Mouse (Mus musculus) forebrain, embryonic 14.5 days (tissue): ENCODE results near the gene Slc25a48. TPM values are rescaled to one million over a fixed set of nuclear protein-coding genes. Genes with fewer than 3 reads are reported as not detected.
A peak's percentile ranks its signal among the peaks of the same experiment; 100 is the strongest.

Experiments used
- ATAC-seq: fragments of 200-750 bp; cut with Nextera tagmentation; 2 replicates; pipeline ENCODE4 v1.8.0; 2017; ENCODE audit warnings: mild to moderate bottlenecking, moderate library complexity
- DNase-seq: peaks from one replicate; pipeline ENCODE4 v3.0.0-alpha.2; 2015; ENCODE audit warnings: low spot score
- H3K27ac ChIP-seq: fragments of 300-500 bp; sonication (generic); 2 replicates; pipeline ENCODE4 v1.5.1; 2014; ENCODE audit warnings: low read depth, mild to moderate bottlenecking, control low read depth, low read length, moderate library complexity
- H3K27me3 ChIP-seq: fragments of 300-500 bp; sonication (generic); replicated peaks from 2 replicates; pipeline ENCODE4 v1.6.1; 2014; ENCODE audit warnings: low read length, control low read depth, mixed read lengths; ENCODE audit not compliant: control insufficient read depth, insufficient read depth
- H3K36me3 ChIP-seq: fragments of 300-500 bp; sonication (generic); 2 replicates; pipeline ENCODE4 v1.6.1; 2014; ENCODE audit warnings: low read length, control low read depth; ENCODE audit not compliant: control insufficient read depth, insufficient read depth
- H3K4me1 ChIP-seq: fragments of 300-500 bp; sonication (generic); 2 replicates; pipeline ENCODE4 v1.6.1; 2014; ENCODE audit warnings: antibody characterized with exemption, low read length, control low read depth; ENCODE audit not compliant: control insufficient read depth, insufficient read depth
- H3K4me2 ChIP-seq: fragments of 300-500 bp; sonication (generic); 2 replicates; pipeline ENCODE4 v1.6.1; 2014; ENCODE audit warnings: mild to moderate bottlenecking, control low read depth, low read length
- H3K4me3 ChIP-seq: fragments of 300-500 bp; sonication (generic); 2 replicates; pipeline ENCODE4 v1.5.1; 2014; ENCODE audit warnings: low read depth, low read length, control low read depth
- H3K9ac ChIP-seq: fragments of 300-500 bp; sonication (generic); 2 replicates; pipeline ENCODE4 v1.6.1; 2014; ENCODE audit warnings: mild to moderate bottlenecking, low read length, control low read depth, moderate library complexity
- H3K9me3 ChIP-seq: fragments of 300-500 bp; sonication (generic); replicated peaks from 2 replicates; pipeline ENCODE4 v1.6.1; 2016; ENCODE audit warnings: low read length, control low read depth, mixed read lengths; ENCODE audit not compliant: control insufficient read depth
- whole genome bisulfite sequencing: fragments of 180-500 bp; shearing (Covaris S2); extraction: QIAGEN DNeasy Blood & Tissue Kit; methylation state at CpG from one replicate; pipeline ENCODE4 v1.1.7; 2014; 5-methylcytosine and 5-hydroxymethylcytosine counted together
- polyA plus RNA-seq: library from polyadenylated mRNA; unstranded; fragments of >200 nt; fragmentation: Nextera tagmentation; extraction: Ambion mirVana; gene quantifications from 2 replicates; pipeline ENCODE4 v1.2.1, GENCODE M21; 2014

Gene Slc25a48
- polyA plus RNA-seq, 1 experiment from 2014 or later = 0.06 TPM

DNA sequence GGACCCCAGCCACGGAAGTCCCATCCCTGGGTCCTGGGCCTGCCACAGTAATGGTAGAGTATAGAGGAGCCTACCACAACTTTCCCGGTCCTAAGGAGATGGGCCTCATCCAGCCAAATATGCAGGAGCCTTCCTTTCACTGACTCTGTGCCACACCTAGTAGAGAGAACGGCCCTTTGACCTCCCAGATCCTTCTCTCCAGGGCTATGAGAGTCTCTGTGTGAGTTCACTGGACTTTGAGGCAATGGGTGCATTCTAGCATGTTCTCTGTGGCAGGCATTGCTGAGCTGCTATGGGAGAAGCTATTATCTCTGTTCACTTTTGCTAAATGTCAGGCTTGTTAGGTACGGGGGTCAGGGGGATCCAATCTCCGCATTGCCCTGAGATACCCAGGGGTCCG is 25.6 kb downstream of the Slc25a48 start:
- Histone ChIP-seq H3K27me3 (no peaks in the 10 kb centered on the region), H3K4me1 (no peaks in the 10 kb centered on the region), H3K4me2 (no peak overlapping the region), H3K9ac (no peak overlapping the region), H3K4me3 (no peak overlapping the region), H3K9me3 (no peaks in the 10 kb centered on the region), H3K27ac (no peak overlapping the region), H3K36me3 (no peaks in the 10 kb centered on the region)
- 82% methylated on average over 6 of the region's 6 CpGs for WGBS
- DNase-seq = no peak
- no peak for ATAC-seq

DNA sequence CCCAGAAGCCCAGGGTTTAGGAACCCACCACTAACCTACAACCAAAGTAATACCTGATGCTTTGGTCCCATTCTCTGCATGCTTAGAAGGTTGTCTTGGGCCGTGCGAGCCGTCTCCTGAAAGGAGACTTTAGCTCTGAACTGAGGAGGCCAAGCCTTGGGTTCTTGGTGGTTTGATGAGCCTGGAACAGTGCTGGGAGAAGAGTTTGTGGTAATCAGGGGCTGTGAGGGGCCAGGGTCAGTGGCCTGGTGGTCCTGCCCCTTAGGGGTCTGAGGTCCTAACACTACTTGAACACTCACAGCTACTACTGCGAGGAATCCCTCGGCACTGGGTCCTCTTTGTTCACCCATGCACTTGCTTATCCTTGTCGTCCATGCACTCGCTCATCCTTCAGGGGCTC is 29.6 kb downstream of the Slc25a48 start:
- Histone ChIP-seq H3K27me3 (no peaks in the 10 kb centered on the region), H3K9me3 (no peaks in the 10 kb centered on the region), H3K4me2 (no peak overlapping the region), H3K9ac (no peak overlapping the region), H3K36me3 (no peaks in the 10 kb centered on the region), H3K27ac (no peak overlapping the region), H3K4me1 (no peaks in the 10 kb centered on the region), H3K4me3 (no peak overlapping the region)
- WGBS = 95% methylated on average over 7 of the region's 7 CpGs
- DNase-seq = no peak
- ATAC-seq = no peak

DNA sequence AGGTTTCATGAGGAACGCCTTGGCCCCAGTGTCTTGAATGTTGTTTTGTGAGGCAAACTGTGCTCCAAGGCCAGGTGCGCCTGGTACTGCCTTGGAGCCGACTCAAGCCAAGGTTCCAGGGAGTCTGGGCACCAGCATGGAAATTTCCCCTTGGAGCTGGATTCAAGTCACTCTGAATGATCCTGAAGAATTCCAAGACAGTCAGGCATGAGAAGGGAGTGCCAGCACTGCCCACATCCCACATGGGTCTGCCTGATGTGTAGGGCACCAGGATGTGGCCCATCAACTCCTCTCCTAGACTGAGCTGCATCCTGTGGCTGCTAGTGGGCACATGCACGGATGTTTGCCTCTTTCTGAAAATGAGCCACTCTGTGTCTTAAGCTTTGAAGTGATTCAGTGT is 30.4 kb downstream of the Slc25a48 start:
- ATAC-seq (no peak), DNase-seq (no peak)
- H3K4me3 ChIP-seq = no peak overlapping the region
- no peaks in the 10 kb centered on the region for H3K4me1 ChIP-seq
- WGBS = 96% methylated on average over 4 of the region's 4 CpGs
- no peaks in the 10 kb centered on the region for H3K36me3 ChIP-seq
- no peak overlapping the region for H3K9ac ChIP-seq
- H3K27ac ChIP-seq = no peak overlapping the region
- H3K9me3 ChIP-seq = no peaks in the 10 kb centered on the region
- H3K4me2 ChIP-seq = no peak overlapping the region
- H3K27me3 ChIP-seq = no peaks in the 10 kb centered on the region

DNA sequence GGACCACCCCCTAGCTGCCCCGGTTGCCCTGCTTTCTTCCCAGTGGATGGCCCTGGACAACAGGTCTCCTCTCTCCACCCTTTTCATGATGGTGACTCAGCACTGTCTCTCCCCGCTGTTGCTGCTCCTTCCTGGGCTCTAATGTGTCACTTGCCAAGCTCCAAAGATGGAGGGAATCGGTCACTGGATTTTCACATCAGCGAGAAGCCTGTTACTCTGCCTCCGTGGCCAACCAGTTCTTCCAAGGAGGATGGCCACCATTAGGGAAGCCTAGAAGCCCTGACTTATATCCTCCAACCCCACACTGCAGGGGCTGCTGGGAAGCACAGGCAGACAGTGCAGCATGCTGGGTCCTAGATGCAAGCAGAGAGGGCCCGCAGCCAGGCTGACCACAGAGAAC is 33.1 kb downstream of the Slc25a48 start:
- Histone ChIP-seq H3K36me3 (no peaks in the 10 kb centered on the region), H3K27me3 (no peaks in the 10 kb centered on the region), H3K4me3 (no peak overlapping the region), H3K4me1 (no peaks in the 10 kb centered on the region), H3K4me2 (no peak overlapping the region), H3K27ac (no peak overlapping the region), H3K9ac (no peak overlapping the region), H3K9me3 (no peaks in the 10 kb centered on the region)
- WGBS = 87% methylated on average over 6 of the region's 6 CpGs
- ATAC-seq (no peak), DNase-seq (no peak)

DNA sequence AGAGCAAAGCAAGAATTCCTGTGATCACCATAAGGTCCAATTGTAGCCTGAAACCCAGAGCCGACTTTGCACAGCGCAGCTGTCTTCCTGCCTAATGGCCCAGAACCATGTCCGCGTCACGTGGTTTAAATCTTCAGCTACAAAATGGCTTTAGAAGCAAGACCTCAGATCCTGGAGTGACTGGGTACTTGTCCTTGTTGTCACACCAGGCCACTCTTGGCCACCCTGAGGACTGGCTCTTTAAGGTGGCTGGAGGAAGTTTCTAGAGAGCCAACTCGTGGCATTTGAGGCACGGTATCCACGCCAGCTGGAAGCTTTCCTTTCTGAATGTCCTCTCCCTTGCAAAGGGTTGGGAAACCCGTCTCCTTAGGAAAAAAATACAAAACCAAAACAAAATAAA is 33.8 kb downstream of the Slc25a48 start:
- Histone ChIP-seq H3K4me1 (no peaks in the 10 kb centered on the region), H3K27ac (no peak overlapping the region), H3K4me3 (no peak overlapping the region), H3K9ac (no peak overlapping the region), H3K4me2 (no peak overlapping the region), H3K9me3 (no peaks in the 10 kb centered on the region), H3K27me3 (no peaks in the 10 kb centered on the region), H3K36me3 (no peaks in the 10 kb centered on the region)
- WGBS = 79% methylated on average over 9 of the region's 9 CpGs
- DNase-seq (no peak), ATAC-seq (no peak)

DNA sequence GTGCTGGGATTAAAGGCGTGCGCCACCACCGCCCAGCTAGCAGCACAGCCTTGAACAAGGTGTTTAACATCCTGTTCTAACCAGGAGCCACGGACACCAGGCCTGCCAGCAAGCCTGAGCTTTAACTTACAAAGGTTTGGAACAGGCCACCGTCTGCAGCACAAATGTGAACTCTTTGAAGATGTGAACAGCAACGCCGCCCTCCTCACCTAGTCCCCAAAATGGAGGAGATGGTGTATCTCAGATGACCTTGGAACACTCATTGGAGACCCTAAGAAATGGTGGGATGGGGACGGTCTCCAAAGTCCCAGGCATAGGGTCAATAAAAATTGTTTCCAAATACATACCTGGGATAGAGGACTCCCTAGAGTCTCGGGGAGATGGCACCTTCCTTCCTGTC is 34.5 kb downstream of the Slc25a48 start:
- DNase-seq (no peak), ATAC-seq (no peak)
- no peaks in the 10 kb centered on the region for H3K36me3 ChIP-seq
- H3K27ac ChIP-seq = no peak overlapping the region
- H3K4me1 ChIP-seq = no peaks in the 10 kb centered on the region
- no peaks in the 10 kb centered on the region for H3K9me3 ChIP-seq
- no peak overlapping the region for H3K9ac ChIP-seq
- H3K4me3 ChIP-seq = no peak overlapping the region
- WGBS = 92% methylated on average over 9 of the region's 9 CpGs
- H3K4me2 ChIP-seq = no peak overlapping the region
- H3K27me3 ChIP-seq = no peaks in the 10 kb centered on the region

DNA sequence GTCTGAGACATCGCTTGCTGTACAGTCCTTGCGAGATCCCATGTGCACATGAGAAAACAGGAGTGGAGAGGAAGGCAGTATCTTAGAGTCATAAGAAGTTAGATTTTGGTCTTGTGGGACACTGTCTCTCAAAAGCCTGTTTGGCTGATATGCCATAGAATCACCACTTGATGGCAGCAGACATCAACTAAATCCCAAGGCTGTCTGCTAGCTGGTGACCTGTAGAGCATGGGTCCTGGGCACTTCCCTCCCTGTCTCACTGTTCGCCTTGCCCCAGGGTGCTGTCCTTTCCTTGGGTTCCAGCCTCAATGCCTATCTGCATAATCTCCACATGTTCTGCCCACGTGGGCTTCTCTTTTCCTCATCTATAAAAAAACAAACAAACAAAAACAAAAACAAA is 37.2 kb downstream of the Slc25a48 start:
- Histone ChIP-seq H3K9me3 (no peaks in the 10 kb centered on the region), H3K4me1 (no peaks in the 10 kb centered on the region), H3K27me3 (no peaks in the 10 kb centered on the region), H3K4me3 (no peak overlapping the region), H3K4me2 (no peak overlapping the region), H3K36me3 (no peaks in the 10 kb centered on the region), H3K27ac (no peak overlapping the region), H3K9ac (no peak overlapping the region)
- 0 out of 2 replicates have a peak, but pooled peaks have one; percentile 46 for ATAC-seq
- peak; percentile 81 for DNase-seq
- WGBS = 29% methylated on average over 4 of the region's 4 CpGs

DNA sequence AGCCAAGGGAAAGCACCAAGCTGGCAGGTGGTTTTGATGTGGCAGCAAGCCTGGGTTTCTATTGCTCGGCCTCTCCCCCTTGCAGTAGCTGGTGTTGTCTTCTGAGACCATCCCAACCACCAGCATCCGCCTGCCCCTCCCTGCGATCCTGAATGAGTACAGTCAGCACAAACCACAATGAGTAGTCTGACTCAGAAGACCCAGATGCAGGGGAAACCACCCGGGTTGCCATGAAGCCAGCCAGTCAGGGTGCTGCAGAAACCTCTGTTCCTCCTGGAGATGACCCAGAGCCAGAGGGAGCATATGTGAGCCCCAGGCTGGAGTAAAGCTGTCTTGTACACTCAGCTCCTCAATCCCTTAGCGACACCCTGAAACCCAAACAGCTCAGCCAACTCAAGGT is 38.6 kb downstream of the Slc25a48 start:
- 88% methylated on average over 5 of the region's 5 CpGs for WGBS
- no peak overlapping the region for H3K4me2 ChIP-seq
- no peaks in the 10 kb centered on the region for H3K27me3 ChIP-seq
- H3K4me1 ChIP-seq = no peaks in the 10 kb centered on the region
- no peak overlapping the region for H3K4me3 ChIP-seq
- no peak for DNase-seq
- H3K9me3 ChIP-seq = no peaks in the 10 kb centered on the region
- H3K9ac ChIP-seq = no peak overlapping the region
- ATAC-seq = no peak
- H3K36me3 ChIP-seq = no peaks in the 10 kb centered on the region
- no peak overlapping the region for H3K27ac ChIP-seq

DNA sequence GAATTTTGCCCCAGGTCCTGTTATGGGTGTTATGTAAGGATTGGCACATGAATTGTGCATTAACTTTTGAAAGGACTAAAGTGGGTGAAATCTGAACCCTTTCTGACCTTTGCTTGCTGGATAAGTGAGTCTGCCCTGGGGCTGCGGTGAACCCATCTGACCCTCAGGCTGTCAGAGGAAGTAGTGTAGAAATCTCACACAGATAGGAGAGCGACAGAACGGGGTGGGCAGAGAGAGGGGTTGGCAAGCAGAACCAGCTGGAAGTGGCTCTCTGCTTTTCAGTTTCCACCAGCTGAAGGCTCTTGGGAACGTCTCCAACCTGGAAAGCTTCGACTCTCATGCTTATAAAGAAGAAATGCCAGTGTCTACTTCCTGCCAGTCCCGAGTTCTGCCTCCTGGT is 39.1 kb downstream of the Slc25a48 start:
- WGBS = 63% methylated on average over 6 of the region's 6 CpGs
- no peak overlapping the region for H3K9ac ChIP-seq
- no peaks in the 10 kb centered on the region for H3K36me3 ChIP-seq
- H3K4me1 ChIP-seq = no peaks in the 10 kb centered on the region
- H3K4me2 ChIP-seq = no peak overlapping the region
- no peaks in the 10 kb centered on the region for H3K27me3 ChIP-seq
- H3K9me3 ChIP-seq = no peaks in the 10 kb centered on the region
- H3K4me3 ChIP-seq = no peak overlapping the region
- ATAC-seq = no peak; the same call in 1 of the 2 replicates
- no peak overlapping the region for H3K27ac ChIP-seq
- peak; percentile 78 for DNase-seq
